Mouse (Mus musculus): ENCODE measurements at regions not wholly inside any gene's neighbourhood (a gene's known extent, or its start where the extent isn't known, plus 50 kb on each side); places are given as distances from the start of the nearest gene placed in this dataset.

GRCm38 (mm10) chr12:109518413-109519021 is 65.9 kb downstream of the Dlk1 start:
- Histone ChIP-seq H3K4me1 (replicated peaks; ENCODE audit: control insufficient read depth in 2 of 2, insufficient read depth in 2 of 2, low read length in 1 of 2) (peaks cover 0 to 17% of the 10 kb centered on the region in 2 experiments; a peak in 2 of 4 replicates), H3K27ac (no peak overlapping the region), H3K9me3 (ENCODE audit: control insufficient read depth, low read length) (no peaks in the 10 kb centered on the region), H3K36me3 (replicated peaks; ENCODE audit: control insufficient read depth, insufficient read depth, low read depth) (no peaks in the 10 kb centered on the region), H3K4me3 (ENCODE audit: insufficient read depth in 1 of 2, low read depth in 2 of 2, low read length in 2 of 2) (no peak overlapping the region), H3K27me3 (ENCODE audit: control insufficient read depth, insufficient read depth, low read length) (no peaks in the 10 kb centered on the region), H3K4me2 (ENCODE audit: low read depth) (no peak overlapping the region), H3K9ac (replicated peaks) (no peak overlapping the region)
- DNase-seq (ENCODE audit: low read depth in 3 of 3, low spot score in 3 of 3) (no peak), ATAC-seq (ENCODE audit: insufficient read depth) (no peak)
- TF ChIP-seq EP300 (IDR thresholded peaks at IDR 0.05; ENCODE audit: low read depth) = no peak
- no peak for TF ChIP-seq CTCF (IDR thresholded peaks at IDR 0.05; ENCODE audit: low read depth)
- 36% methylated on average over 7 of the region's 7 CpGs for WGBS (ENCODE audit: insufficient replicate concordance)

- no peak for DNase-seq (ENCODE audit: low read depth in 3 of 3, low spot score in 3 of 3)
- TF ChIP-seq EP300 (IDR thresholded peaks at IDR 0.05; ENCODE audit: low read depth) (no peak), CTCF (IDR thresholded peaks at IDR 0.05; ENCODE audit: low read depth) (no peak)
- no peak overlapping the region for H3K4me2 ChIP-seq (ENCODE audit: low read depth)
- H3K36me3 ChIP-seq (replicated peaks; ENCODE audit: control insufficient read depth, insufficient read depth, low read depth) = no peaks in the 10 kb centered on the region
- H3K27ac ChIP-seq = no peak overlapping the region
- 66% methylated on average over 7 of the region's 7 CpGs for WGBS (ENCODE audit: insufficient replicate concordance)
- ATAC-seq (ENCODE audit: insufficient read depth) = no peak
- no peaks in the 10 kb centered on the region for H3K9me3 ChIP-seq (ENCODE audit: control insufficient read depth, low read length)
- H3K4me3 ChIP-seq (ENCODE audit: insufficient read depth in 1 of 2, low read depth in 2 of 2, low read length in 2 of 2) = no peak overlapping the region
- H3K9ac ChIP-seq (replicated peaks) = no peak overlapping the region
- H3K27me3 ChIP-seq (ENCODE audit: control insufficient read depth, insufficient read depth, low read length) = no peaks in the 10 kb centered on the region
- peaks cover 0 to 16% of the 10 kb centered on the region in 2 experiments; a peak in 2 of 4 replicates for H3K4me1 ChIP-seq (replicated peaks; ENCODE audit: control insufficient read depth in 2 of 2, insufficient read depth in 2 of 2, low read length in 1 of 2)
Measured at GRCm38 (mm10) chr12:109517764-109518163, 65.1 kb downstream of the Dlk1 start.

- DNase-seq (ENCODE audit: low read depth in 3 of 3, low spot score in 3 of 3) = no peak
- Histone ChIP-seq H3K27me3 (ENCODE audit: control insufficient read depth, insufficient read depth, low read length) (no peaks in the 10 kb centered on the region), H3K27ac (no peak overlapping the region)
Measured at GRCm38 (mm10) chr12:109516961-109517360, 64.3 kb downstream of the Dlk1 start.

GRCm38 (mm10) chr12:109514292-109514818 is 61.7 kb downstream of the Dlk1 start:
- Histone ChIP-seq H3K27me3 (ENCODE audit: control insufficient read depth, insufficient read depth, low read length) (no peaks in the 10 kb centered on the region), H3K4me3 (ENCODE audit: insufficient read depth in 1 of 2, low read depth in 2 of 2, low read length in 2 of 2) (no peak overlapping the region), H3K4me1 (replicated peaks; ENCODE audit: control insufficient read depth in 2 of 2, insufficient read depth in 2 of 2, low read length in 1 of 2) (peaks cover 0 to 33% of the 10 kb centered on the region in 2 experiments; a peak in 2 of 4 replicates), H3K4me2 (ENCODE audit: low read depth) (no peak overlapping the region), H3K36me3 (replicated peaks; ENCODE audit: control insufficient read depth, insufficient read depth, low read depth) (no peaks in the 10 kb centered on the region), H3K27ac (no peak overlapping the region), H3K9ac (replicated peaks) (no peak overlapping the region), H3K9me3 (ENCODE audit: control insufficient read depth, low read length) (no peaks in the 10 kb centered on the region)
- no peak for ATAC-seq (ENCODE audit: insufficient read depth)
- DNase-seq (ENCODE audit: low read depth in 3 of 3, low spot score in 3 of 3) = no peak
- 68% methylated on average over 9 of the region's 9 CpGs for WGBS (ENCODE audit: insufficient replicate concordance)
- TF ChIP-seq EP300 (IDR thresholded peaks at IDR 0.05; ENCODE audit: low read depth) = no peak
- TF ChIP-seq CTCF (IDR thresholded peaks at IDR 0.05; ENCODE audit: low read depth) = no peak

More at GRCm38 (mm10) chr12:109516961-109517360, 64.3 kb downstream of the Dlk1 start:
- Histone ChIP-seq H3K9me3 (ENCODE audit: control insufficient read depth, low read length) (no peaks in the 10 kb centered on the region), H3K4me1 (replicated peaks; ENCODE audit: control insufficient read depth in 2 of 2, insufficient read depth in 2 of 2, low read length in 1 of 2) (peaks cover 0 to 22% of the 10 kb centered on the region in 2 experiments; a peak in 2 of 4 replicates), H3K9ac (replicated peaks) (no peak overlapping the region), H3K4me3 (ENCODE audit: insufficient read depth in 1 of 2, low read depth in 2 of 2, low read length in 2 of 2) (no peak overlapping the region), H3K36me3 (replicated peaks; ENCODE audit: control insufficient read depth, insufficient read depth, low read depth) (no peaks in the 10 kb centered on the region), H3K4me2 (ENCODE audit: low read depth) (no peak overlapping the region)
- WGBS (ENCODE audit: insufficient replicate concordance) = 52% methylated on average over 4 of the region's 4 CpGs
- no peak for ATAC-seq (ENCODE audit: insufficient read depth)
- no peak for TF ChIP-seq CTCF (IDR thresholded peaks at IDR 0.05; ENCODE audit: low read depth)
- TF ChIP-seq EP300 (IDR thresholded peaks at IDR 0.05; ENCODE audit: low read depth) = no peak
